Mouse (Mus musculus): ENCODE data around the gene Gm20388. TPM values are rescaled to one million over a fixed set of nuclear protein-coding genes. Genes with fewer than 3 reads are reported as not detected.

The Gm20388 gene
- total RNA-seq, 2 experiments from 2014 or later = not detected

- no peak for DNase-seq (ENCODE audit: low spot score in 2 of 2)
Observed at GRCm38 (mm10) chr8:120375170-120375569, 464.5 kb downstream of the Gm20388 start.

- no peak for DNase-seq (ENCODE audit: low spot score in 2 of 2)
Observed at GRCm38 (mm10) chr8:120376215-120376614, 465.6 kb downstream of the Gm20388 start.

- DNase-seq (ENCODE audit: low spot score in 2 of 2) = no peak
Observed at GRCm38 (mm10) chr8:120376847-120377802, 466.5 kb downstream of the Gm20388 start.

GRCm38 (mm10) chr8:120377803-120378189, 467.2 kb downstream of the Gm20388 start:
- no peak for DNase-seq (ENCODE audit: low spot score in 2 of 2)

- DNase-seq (ENCODE audit: low spot score in 2 of 2) = no peak
Observed at GRCm38 (mm10) chr8:120378306-120378705, 467.7 kb downstream of the Gm20388 start.

GRCm38 (mm10) chr8:120379015-120379414, 468.4 kb downstream of the Gm20388 start:
- DNase-seq (ENCODE audit: low spot score in 2 of 2) = no peak

GRCm38 (mm10) chr8:120381865-120382264, 471.2 kb downstream of the Gm20388 start:
- no peak for DNase-seq (ENCODE audit: low spot score in 2 of 2)

- peak; percentile 85 to 94 for DNase-seq (ENCODE audit: low spot score in 2 of 2)
Observed at GRCm38 (mm10) chr8:120382436-120383203, 472.0 kb downstream of the Gm20388 start.

GRCm38 (mm10) chr8:120383204-120383560, 472.5 kb downstream of the Gm20388 start:
- DNase-seq (ENCODE audit: low spot score in 2 of 2) = no peak

- DNase-seq (ENCODE audit: low spot score in 2 of 2) = no peak
Observed at GRCm38 (mm10) chr8:120383713-120384112, 473.1 kb downstream of the Gm20388 start.

- DNase-seq (ENCODE audit: low spot score in 2 of 2) = no peak
Observed at GRCm38 (mm10) chr8:120384745-120385144, 474.1 kb downstream of the Gm20388 start.

- no peak for DNase-seq (ENCODE audit: low spot score in 2 of 2)
Observed at GRCm38 (mm10) chr8:120388246-120388645, 477.6 kb downstream of the Gm20388 start.

- no peak for DNase-seq (ENCODE audit: low spot score in 2 of 2)
Observed at GRCm38 (mm10) chr8:120390598-120390997, 480.0 kb downstream of the Gm20388 start.

- no peak for DNase-seq (ENCODE audit: low spot score in 2 of 2)
Observed at GRCm38 (mm10) chr8:120391856-120392255, 481.2 kb downstream of the Gm20388 start.

- DNase-seq (ENCODE audit: low spot score in 2 of 2) = no peak
Observed at GRCm38 (mm10) chr8:120393085-120393484, 482.4 kb downstream of the Gm20388 start.

- peak; percentile 71 to 90 for DNase-seq (ENCODE audit: low spot score in 2 of 2)
Observed at GRCm38 (mm10) chr8:120393871-120394275, 483.2 kb downstream of the Gm20388 start.

- DNase-seq (ENCODE audit: low spot score in 2 of 2) = no peak
Observed at GRCm38 (mm10) chr8:120395892-120396291, 485.3 kb downstream of the Gm20388 start.

GRCm38 (mm10) chr8:120396756-120397155, 486.1 kb downstream of the Gm20388 start:
- DNase-seq (ENCODE audit: low spot score in 2 of 2) = no peak

GRCm38 (mm10) chr8:120397444-120398411, 487.1 kb downstream of the Gm20388 start:
- DNase-seq (ENCODE audit: low spot score in 2 of 2) = no peak

- no peak for DNase-seq (ENCODE audit: low spot score in 2 of 2)
Observed at GRCm38 (mm10) chr8:120399212-120399934, 488.7 kb downstream of the Gm20388 start.
